Mouse (Mus musculus) liver, postnatal 0 days (tissue): ENCODE results near the gene Sync.

Experiments
- CTCF ChIP-seq: sonication (generic); IDR thresholded peaks from 2 replicates; pipeline ENCODE4 v1.5.1; 2016; ENCODE audit warnings: antibody characterized with exemption, low read depth
- EP300 ChIP-seq: IDR thresholded peaks from 2 replicates; pipeline ENCODE4 v1.6.1; 2016; ENCODE audit warnings: antibody characterized with exemption, low read depth, mild to moderate bottlenecking

GRCm38 (mm10) chr4:129239075-129239474 is 48.3 kb upstream of the Sync start:
- TF ChIP-seq CTCF (no peak), EP300 (no peak)
